Mouse (Mus musculus) cortical plate, adult 2 months (tissue): ENCODE data around the gene Aldh16a1.

Experiments
- CTCF ChIP-seq: fragments of 200-500 bp; IDR thresholded peaks from 2 replicates; pipeline ENCODE4 v1.5.1; 2011; ENCODE audit warnings: mild to moderate bottlenecking, control low read depth, low read length; ENCODE audit not compliant: insufficient read depth; ENCODE audit errors: extremely low read depth
- POLR2A ChIP-seq: fragments of 200-500 bp; IDR thresholded peaks from 2 replicates; pipeline ENCODE4 v1.6.1; 2011; ENCODE audit warnings: mild to moderate bottlenecking, low read length, control low read depth; ENCODE audit not compliant: insufficient read depth; ENCODE audit errors: extremely low read depth

GRCm38 (mm10) chr7:45182199-45182601 lies 27.8 kb upstream of the Aldh16a1 start:
- TF ChIP-seq CTCF (no peak), POLR2A (peak; percentile 90)
